Mouse (Mus musculus) left cerebral cortex, postnatal 36 days (tissue): ENCODE results near the gene Zfp541. TPM values are rescaled to one million over a fixed set of nuclear protein-coding genes. Genes with fewer than 3 reads are reported as not detected.

Experiments
- total RNA-seq, 2 experiments: library from RNA; stranded (reverse); gene quantifications; 2 replicates each; pipeline ENCODE4 v1.2.3; 2021

Zfp541 gene
- total RNA-seq, 2 experiments from 2014 or later = 0.64 to 0.88 TPM

Other genes with a start within 250 kb of the Zfp541 start
- gene Obox6, start 222.1 kb upstream of the Zfp541 start, total RNA-seq = not detected
- gene Crx, start 181.8 kb upstream of the Zfp541 start, total RNA-seq = not detected
- under 1 TPM in 1 of 2 experiments, not detected in 1; 0.27 TPM for gene Crxos, start 179.2 kb upstream of the Zfp541 start, total RNA-seq
- 1,000 to 10,000 TPM; 1,151 to 1,335 TPM for gene Selenow, start 139.4 kb upstream of the Zfp541 start, total RNA-seq
- gene Nop53, start 115.7 kb upstream of the Zfp541 start, total RNA-seq = 100 to 1,000 TPM; 113 to 130 TPM
- gene Ehd2, start 94.2 kb upstream of the Zfp541 start, total RNA-seq = 1 to 10 TPM; 3.5 to 6.8 TPM
- 10 to 100 TPM; 11.4 to 17.3 TPM for gene Bicra, start 13.9 kb upstream of the Zfp541 start, total RNA-seq
- gene Napa, start 36.6 kb downstream of the Zfp541 start, total RNA-seq = 100 to 1,000 TPM; 269 to 307 TPM
- 10 to 100 TPM; 40.9 to 44.9 TPM for gene Kptn, start 58.1 kb downstream of the Zfp541 start, total RNA-seq
- 100 to 1,000 TPM; 242 to 273 TPM for gene Slc8a2, start 68.0 kb downstream of the Zfp541 start, total RNA-seq
- 10 to 100 TPM; 37.3 to 40.9 TPM for gene Meis3, start 113.3 kb downstream of the Zfp541 start, total RNA-seq
- 10 to 100 TPM; 11.2 to 13.1 TPM for gene Dhx34, start 160.2 kb downstream of the Zfp541 start, total RNA-seq
- gene C5ar2, start 182.3 kb downstream of the Zfp541 start, total RNA-seq = under 1 TPM; 0.61 to 0.74 TPM
- 1 to 10 TPM in 1 of 2 experiments, under 1 TPM in 1; 0.54 to 2.5 TPM for gene C5ar1, start 197.7 kb downstream of the Zfp541 start, total RNA-seq
- gene Inafm1, start 211.8 kb downstream of the Zfp541 start, total RNA-seq = 10 to 100 TPM; 32.1 to 33.5 TPM
- gene Ccdc9, start 225.0 kb downstream of the Zfp541 start, total RNA-seq = 10 to 100 TPM; 75.4 to 87.2 TPM
- 10 to 100 TPM; 11.9 to 14.6 TPM for gene Bbc3, start 246.6 kb downstream of the Zfp541 start, total RNA-seq